ENCODE assay signal across 35 mouse cellular contexts in genomic region chr11:108345321-108345720, GRCm38 (mm10). TPM values are rescaled to one million over a fixed set of nuclear protein-coding genes. Genes with fewer than 3 reads are reported as not detected.
"Had no signal": no experiment of that assay in that cellular context is flagged by ENCODE, and none has a peak within 500 bp of the region (broad histone marks: within the 10 kb centered on the region; RNA-seq: fewer than 3 reads in every experiment).

No protein-coding gene starts in this region.

- H3K4me2 ChIP-seq: limb, embryonic 15.5 days; liver, embryonic 11.5 days had no signal

- ATAC-seq: liver, embryonic 12.5 days; lung, postnatal 0 days; midbrain, embryonic 13.5 days; midbrain, embryonic 15.5 days; midbrain, embryonic 16.5 days had no signal

- H3K9ac ChIP-seq: limb, embryonic 12.5 days; limb, embryonic 13.5 days; limb, embryonic 15.5 days; liver, embryonic 12.5 days; liver, embryonic 13.5 days; liver, embryonic 14.5 days; liver, embryonic 15.5 days; lung, embryonic 14.5 days; lung, embryonic 15.5 days; midbrain, embryonic 12.5 days; midbrain, embryonic 15.5 days had no signal

- H3K9me3 ChIP-seq: limb, embryonic 10.5 days; limb, embryonic 12.5 days; limb, embryonic 13.5 days; limb, embryonic 15.5 days; liver, embryonic 12.5 days; liver, embryonic 13.5 days; liver, embryonic 15.5 days; lung, embryonic 15.5 days; megakaryocyte, embryonic 14.5 days; midbrain, embryonic 10.5 days; midbrain, embryonic 12.5 days; midbrain, embryonic 13.5 days; midbrain, embryonic 15.5 days had no signal

- H3K27me3 ChIP-seq: lung, embryonic 15.5 days; midbrain, embryonic 15.5 days had no signal

- H3K36me3 ChIP-seq: limb, embryonic 10.5 days; limb, embryonic 12.5 days; limb, embryonic 13.5 days; limb, embryonic 15.5 days; liver, embryonic 12.5 days; liver, embryonic 13.5 days; liver, embryonic 15.5 days; lung, embryonic 15.5 days; midbrain, embryonic 10.5 days; midbrain, embryonic 12.5 days; midbrain, embryonic 13.5 days; midbrain, embryonic 15.5 days had no signal

- DNase-seq: left cerebral cortex, postnatal 4 days; liver; liver, embryonic 13.5 days; lung, adult 18-20 months; lung, adult 2 months; lung, embryonic 14.5 days; lung, postnatal 10 days; lung, postnatal 14 days; lung, postnatal 36 days; lung, postnatal 4 days had no signal

- H3K27ac ChIP-seq: left cerebral cortex, adult 2 months; limb, embryonic 10.5 days; limb, embryonic 12.5 days; limb, embryonic 13.5 days; limb, embryonic 15.5 days; liver, embryonic 12.5 days; liver, embryonic 13.5 days; liver, embryonic 14.5 days; liver, embryonic 15.5 days; lung, embryonic 15.5 days; macrophage; midbrain, embryonic 10.5 days; midbrain, embryonic 12.5 days; midbrain, embryonic 13.5 days; midbrain, embryonic 15.5 days had no signal

- H3K4me3 ChIP-seq: liver, embryonic 15.5 days; lung, embryonic 15.5 days; megakaryocyte, embryonic 14.5 days had no signal

RNA-seq across cellular contexts. Expression of gene Apoh, which starts 2.2 kb away (rescaled TPM):
- total RNA-seq: left cerebral cortex, postnatal 4 days; megakaryocyte progenitor cell, adult 5-6 weeks; megakaryocyte, adult 5-6 weeks; megakaryocyte-erythroid progenitor cell, adult 5-6 weeks; midbrain, postnatal 0 days; monocyte, adult 5-6 weeks had no signal
- polyA plus RNA-seq: limb, embryonic 10.5 days; limb, embryonic 11.5 days; limb, embryonic 12.5 days; limb, embryonic 13.5 days; macrophage; midbrain, embryonic 10.5 days; midbrain, embryonic 11.5 days; midbrain, embryonic 12.5 days had no signal
